Comparison of ENCODE assay signal across 8 mouse cellular contexts in genomic region chr13:108315702-108316486, GRCm38 (mm10). TPM values are rescaled to one million over a fixed set of nuclear protein-coding genes. Genes with fewer than 3 reads are reported as not detected.
DNase-seq lines count a peak whose midpoint lies in the region; ATAC-seq and TF ChIP-seq lines count a peak whose summit lies in the region.

Depdc1b (plus strand) TSS chr13:108316332.

- peak; percentile 97 for DNase-seq in MEL (ENCODE audit: low read depth, low spot score)
- peak; percentile 92 for DNase-seq in cerebellum, adult 2 months
- peak; percentile 92 for DNase-seq in forelimb bud, embryonic 11.5 days (ENCODE audit: low read depth, low spot score)
- DNase-seq in hindbrain, embryonic 10.5 days (ENCODE audit: low spot score): peak; percentile 95
- DNase-seq in layer of hippocampus, adult 9-11 months: peak; percentile 94
- DNase-seq in lung, postnatal 0 days (ENCODE audit: low spot score): peak; percentile 97
- peak; percentile 91 for DNase-seq in ovary, postnatal 14 days (ENCODE audit: low spot score)
- peak; percentile 97 for DNase-seq in thymus, postnatal 14 days

- peaks cover 7 to 24% of the 10 kb centered on the region in 2 experiments for H3K4me1 ChIP-seq in MEL (ENCODE audit: control insufficient read depth in 1 of 2, insufficient read depth in 2 of 2, low read length in 2 of 2)
- H3K4me1 ChIP-seq in cerebellum, adult 2 months (ENCODE audit: control insufficient read depth, insufficient read depth, low read length): peaks cover 3% of the 10 kb centered on the region; the same call in 1 of the 2 replicates
- H3K4me1 ChIP-seq in hindbrain, embryonic 10.5 days (replicated peaks): peaks cover 22% of the 10 kb centered on the region
- no peaks in the 10 kb centered on the region; the same call in 1 of the 2 replicates for H3K4me1 ChIP-seq in lung, postnatal 0 days (ENCODE audit: insufficient read depth, low read depth, low read length)

- peak within 1 kb of the TSS; percentile 99 for H3K4me2 ChIP-seq in lung, postnatal 0 days (replicated peaks; ENCODE audit: low read depth, low read length)

- TF ChIP-seq RAD21 in MEL (IDR thresholded peaks at IDR 0.05; ENCODE audit: low read depth, low read length): no peak

- H3K9ac ChIP-seq in MEL (ENCODE audit: control insufficient read depth, low read depth, low read length, poor library complexity, severe bottlenecking): peak within 1 kb of the TSS; percentile 87
- peak within 1 kb of the TSS; percentile 36 for H3K9ac ChIP-seq in lung, postnatal 0 days (replicated peaks; ENCODE audit: low read depth)

- ATAC-seq in lung, postnatal 0 days: peak; percentile 99

- H3K36me3 ChIP-seq in MEL (ENCODE audit: control insufficient read depth in 1 of 2, insufficient read depth in 2 of 2, low read length in 2 of 2): peaks cover 0 to 16% of the 10 kb centered on the region in 2 experiments; a peak in 2 of 4 replicates
- peaks cover 10% of the 10 kb centered on the region for H3K36me3 ChIP-seq in hindbrain, embryonic 10.5 days
- no peaks in the 10 kb centered on the region for H3K36me3 ChIP-seq in lung, postnatal 0 days (ENCODE audit: insufficient read depth, low read length)

- TF ChIP-seq EP300 in MEL (IDR thresholded peaks at IDR 0.05; ENCODE audit: low read depth in 1 of 2, low read length in 2 of 2): peak; percentile 100
- TF ChIP-seq EP300 in lung, postnatal 0 days (IDR thresholded peaks at IDR 0.05): peak; percentile 59; the same call in 1 of the 2 replicates

- no peaks in the 10 kb centered on the region for H3K9me3 ChIP-seq in MEL (replicated peaks; ENCODE audit: insufficient read depth, low read length)
- no peaks in the 10 kb centered on the region for H3K9me3 ChIP-seq in hindbrain, embryonic 10.5 days
- H3K9me3 ChIP-seq in lung, postnatal 0 days (ENCODE audit: low read length): no peaks in the 10 kb centered on the region

- peak; percentile 71 to 74; a peak in 2 of 4 replicates for TF ChIP-seq POLR2A in MEL (IDR thresholded peaks at IDR 0.05; ENCODE audit: control insufficient read depth in 1 of 2, insufficient read depth in 1 of 2, low read depth in 1 of 2, low read length in 2 of 2, poor library complexity in 1 of 2)
- TF ChIP-seq POLR2A in cerebellum, adult 2 months (IDR thresholded peaks at IDR 0.05; ENCODE audit: borderline replicate concordance, insufficient read depth, low read length): no peak

- H3K4me3 ChIP-seq in MEL (ENCODE audit: control insufficient read depth in 1 of 2, insufficient read depth in 1 of 2, low read depth in 2 of 2, low read length in 2 of 2): peak within 1 kb of the TSS; percentile 84 to 90
- H3K4me3 ChIP-seq in cerebellum, adult 2 months (replicated peaks; ENCODE audit: insufficient read depth, low read depth, low read length): peak within 1 kb of the TSS; percentile 85
- H3K4me3 ChIP-seq in hindbrain, embryonic 10.5 days: peak within 1 kb of the TSS; percentile 91
- H3K4me3 ChIP-seq in lung, postnatal 0 days (ENCODE audit: low read depth, low read length): peak within 1 kb of the TSS; percentile 65

- H3K27ac ChIP-seq in MEL (ENCODE audit: control insufficient read depth, low read depth, low read length): peak within 1 kb of the TSS; percentile 97
- 0 out of 2 replicates have a peak within 1 kb of the TSS, but pooled peaks have one; percentile 2 for H3K27ac ChIP-seq in cerebellum, adult 2 months (ENCODE audit: insufficient read depth, low read length)
- peak within 1 kb of the TSS; percentile 93 for H3K27ac ChIP-seq in hindbrain, embryonic 10.5 days
- H3K27ac ChIP-seq in lung, postnatal 0 days (ENCODE audit: low read length): peak within 1 kb of the TSS; percentile 74

- WGBS in cerebellum, adult 2 months: 1% methylated on average over 48 of the region's 48 CpGs
- WGBS in hindbrain, embryonic 10.5 days: 1% methylated on average over 48 of the region's 48 CpGs
- WGBS in lung, postnatal 0 days: under 1% methylated on average over 41 of the region's 48 CpGs

- TF ChIP-seq CTCF in MEL (IDR thresholded peaks at IDR 0.05 in 2 of 3, conservative IDR thresholded peaks at IDR 0.05 in 1 of 3; ENCODE audit: control insufficient read depth in 1 of 3, insufficient read depth in 1 of 3, low read depth in 2 of 3, low read length in 3 of 3, poor library complexity in 1 of 3, severe bottlenecking in 1 of 3): peak in 1 of 3 experiments; percentile 10; a peak in 2 of 6 replicates
- TF ChIP-seq CTCF in cerebellum, adult 2 months (IDR thresholded peaks at IDR 0.05; ENCODE audit: borderline replicate concordance, insufficient read depth, low read depth, low read length): no peak
- peak; percentile 31; the same call in 1 of the 2 replicates for TF ChIP-seq CTCF in lung, postnatal 0 days (IDR thresholded peaks at IDR 0.05)

- peaks cover 26% of the 10 kb centered on the region for H3K79me2 ChIP-seq in MEL (ENCODE audit: control insufficient read depth, insufficient read depth, low read length, poor library complexity)

- H3K27me3 ChIP-seq in MEL (ENCODE audit: control insufficient read depth in 1 of 2, insufficient read depth in 2 of 2, low read length in 2 of 2): no peaks in the 10 kb centered on the region
- H3K27me3 ChIP-seq in cerebellum, adult 2 months (ENCODE audit: control insufficient read depth, insufficient read depth, low read length): no peaks in the 10 kb centered on the region
- H3K27me3 ChIP-seq in hindbrain, embryonic 10.5 days (ENCODE audit: insufficient read depth, poor library complexity, severe bottlenecking): no peaks in the 10 kb centered on the region
- no peaks in the 10 kb centered on the region for H3K27me3 ChIP-seq in lung, postnatal 0 days (replicated peaks; ENCODE audit: insufficient read depth, low read length)

TF ChIP-seq in MEL, 35 proteins besides CTCF, POLR2A, EP300 and RAD21 (continues in another document):
- TF ChIP-seq MEF2A (IDR thresholded peaks at IDR 0.05; ENCODE audit: extremely low read depth, insufficient replicate concordance, low read depth, low read length, poor library complexity, severe bottlenecking) (peak; percentile 76; the same call in 1 of the 2 replicates), KAT2A (conservative IDR thresholded peaks at IDR 0.05; ENCODE audit: low read depth, low read length) (peak; percentile 12; the same call in 1 of the 2 replicates), MYC (IDR thresholded peaks at IDR 0.05; ENCODE audit: low read depth, low read length) (peak; percentile 85), BHLHE40 (IDR thresholded peaks at IDR 0.05; ENCODE audit: borderline replicate concordance, low read depth, low read length) (peak; percentile 72), TCF12 (IDR thresholded peaks at IDR 0.05; ENCODE audit: low read depth, low read length) (peak; percentile 100), USF1 (IDR thresholded peaks at IDR 0.05; ENCODE audit: low read depth, low read length) (peak; percentile 97), ZC3H11A (IDR thresholded peaks at IDR 0.05; ENCODE audit: low read depth, low read length) (no peak), SIN3A (IDR thresholded peaks at IDR 0.05; ENCODE audit: low read length) (peak; percentile 95), GATA1 (IDR thresholded peaks at IDR 0.05; ENCODE audit: low read depth, low read length) (peak; percentile 100), SMC3 (IDR thresholded peaks at IDR 0.05; ENCODE audit: low read depth, low read length) (no peak), USF2 (IDR thresholded peaks at IDR 0.05; ENCODE audit: borderline replicate concordance in 1 of 2, insufficient read depth in 1 of 2, low read depth in 1 of 2, low read length in 2 of 2) (peak; percentile 69 to 94; a peak in 3 of 4 replicates), GABPA (IDR thresholded peaks at IDR 0.05; ENCODE audit: low read depth, low read length) (0 out of 2 replicates have a peak, but pooled peaks have one; percentile 30), TBP (IDR thresholded peaks at IDR 0.05; ENCODE audit: low read depth, low read length) (peak; percentile 44; the same call in 1 of the 2 replicates), MYB (IDR thresholded peaks at IDR 0.05; ENCODE audit: low read depth, low read length) (no peak; the same call in 1 of the 2 replicates), ZNF384 (IDR thresholded peaks at IDR 0.05; ENCODE audit: low read depth, low read length) (no peak), NELFE (IDR thresholded peaks at IDR 0.05; ENCODE audit: low read depth, low read length) (peak; percentile 82), MAFK (IDR thresholded peaks at IDR 0.05; ENCODE audit: borderline replicate concordance, low read depth, low read length) (peak; percentile 88), MAX (IDR thresholded peaks at IDR 0.05; ENCODE audit: low read length) (peak; percentile 82; the same call in 1 of the 2 replicates), MXI1 (IDR thresholded peaks at IDR 0.05; ENCODE audit: low read depth, low read length) (peak; percentile 43; the same call in 1 of the 2 replicates), MAZ (IDR thresholded peaks at IDR 0.05; ENCODE audit: low read depth, low read length) (0 out of 2 replicates have a peak, but pooled peaks have one; percentile 15), CHD1 (IDR thresholded peaks at IDR 0.05; ENCODE audit: low read depth, low read length) (no peak), POLR2AphosphoS5 (IDR thresholded peaks at IDR 0.05; ENCODE audit: borderline replicate concordance, low read depth, low read length) (no peak), ETS1 (IDR thresholded peaks at IDR 0.05; ENCODE audit: low read depth, low read length) (peak; percentile 99), RCOR1 (IDR thresholded peaks at IDR 0.05; ENCODE audit: low read depth, low read length) (peak; percentile 99), HCFC1 (IDR thresholded peaks at IDR 0.05; ENCODE audit: low read depth, low read length) (peak; percentile 47), E2F4 (IDR thresholded peaks at IDR 0.05; ENCODE audit: borderline replicate concordance, low read depth, low read length) (no peak; the same call in 1 of the 2 replicates), JUND (IDR thresholded peaks at IDR 0.05; ENCODE audit: low read depth, low read length) (no peak; the same call in 1 of the 2 replicates), ZMIZ1 (IDR thresholded peaks at IDR 0.05; ENCODE audit: low read depth, low read length) (0 out of 2 replicates have a peak, but pooled peaks have one; percentile 37), ZKSCAN1 (IDR thresholded peaks at IDR 0.05; ENCODE audit: low read depth, low read length) (no peak), NRF1 (IDR thresholded peaks at IDR 0.05; ENCODE audit: insufficient read depth, low read depth, low read length, poor library complexity, severe bottlenecking) (0 out of 2 replicates have a peak, but pooled peaks have one; percentile 21)

RNA-seq across cellular contexts. Expression of gene Depdc1b, which starts in this region (rescaled TPM):
- 25.3 and 28.6 TPM in 2 replicates for total RNA-seq in MEL (2012; rRNA removed)
- polyA plus RNA-seq in MEL (2012; ENCODE audit: insufficient read depth in 1 of 2, insufficient read length in 2 of 2, low read depth in 1 of 2, low replicate concordance in 2 of 2, missing spikeins in 1 of 2): 10 to 100 TPM in 1 of 2 experiments, not detected in 1; 21.2 TPM
- 0.87 and 0.98 TPM in 2 replicates for polyA plus RNA-seq in cerebellum, adult 2 months (2012; rRNA removed)
- 13.6 and 17.8 TPM in 2 replicates for polyA plus RNA-seq in hindbrain, embryonic 10.5 days (2016; fragmentation: Nextera tagmentation; extraction: Ambion mirVana)
- 0.70 and 1.2 TPM in 2 replicates for polyA plus RNA-seq in lung, postnatal 0 days (2015; fragmentation: Nextera tagmentation; extraction: Ambion mirVana)

Comparison
In these comparisons a context has a peak if more than half of its experiments do, and no peak if none do; other contexts are left out.
1. Peak in every context shown above with its lines: DNase-seq, ATAC-seq, H3K4me3 ChIP-seq and H3K27ac ChIP-seq.
2. Peak in DNase-seq, H3K4me3 ChIP-seq and H3K27ac ChIP-seq in cerebellum, adult 2 months; RNA of the gene not detected or under 1 TPM.
3. H3K27ac ChIP-seq: peak in every context shown above with its lines; median percentile 97 in MEL; 93 in hindbrain, embryonic 10.5 days; 74 in lung, postnatal 0 days; 2 in cerebellum, adult 2 months.